Mouse (Mus musculus): Measurements from ENCODE around the gene Cyp4f17.
"Not testable (repeated sequence)": the region's sequence is repeated elsewhere in the genome, so short reads cannot be mapped to it uniquely, and the experiment has no call there.

Cyp4f17 gene

DNA sequence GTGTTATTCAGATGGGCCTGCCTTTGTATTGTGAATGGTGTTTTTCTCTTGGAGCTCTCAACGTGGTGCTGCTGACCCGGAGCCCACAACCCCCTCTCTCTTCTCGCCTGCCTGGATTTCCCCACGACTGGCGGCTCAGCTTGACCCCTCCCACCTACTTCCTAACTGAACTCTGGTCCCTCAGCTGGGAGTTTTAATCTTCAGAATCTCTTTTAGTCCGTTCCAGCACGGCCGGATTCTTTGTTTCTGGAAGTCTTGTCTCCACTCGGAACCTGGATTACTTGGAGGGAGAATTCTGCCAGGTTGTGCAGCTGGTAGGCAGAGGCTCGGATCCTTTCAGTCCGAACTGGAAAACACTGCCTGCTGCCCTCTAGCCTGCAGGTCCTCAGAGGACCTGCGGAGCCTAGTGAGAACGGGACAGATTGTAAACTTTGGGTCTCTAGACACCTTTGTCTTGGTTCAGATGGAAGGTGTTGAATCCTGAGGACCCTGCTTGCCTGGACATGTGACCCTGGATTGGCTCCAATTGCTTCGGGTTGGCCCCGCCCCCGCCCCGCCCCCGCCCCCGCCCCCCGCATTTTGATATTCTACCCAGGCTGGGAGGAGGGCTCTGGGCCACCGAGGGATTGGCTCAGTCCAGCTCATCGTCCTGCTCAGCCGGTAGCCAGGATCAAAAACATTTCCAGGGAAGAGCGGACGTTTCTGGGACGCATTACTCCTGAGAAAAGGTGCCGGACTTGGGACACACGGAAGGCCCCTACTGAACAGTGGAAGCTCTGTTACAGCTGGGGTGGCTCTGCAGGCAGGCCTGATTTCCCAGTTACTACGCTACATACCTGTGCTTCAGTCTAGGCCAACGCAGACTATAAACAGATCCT lies at the start of gene Cyp4f17:
Gene Cyp4f17 (plus strand): TSS at position 200 of the 878 bp plus-strand sequence.
- peak; percentile 65 for DNase-seq (ENCODE audit: low spot score)

DNA sequence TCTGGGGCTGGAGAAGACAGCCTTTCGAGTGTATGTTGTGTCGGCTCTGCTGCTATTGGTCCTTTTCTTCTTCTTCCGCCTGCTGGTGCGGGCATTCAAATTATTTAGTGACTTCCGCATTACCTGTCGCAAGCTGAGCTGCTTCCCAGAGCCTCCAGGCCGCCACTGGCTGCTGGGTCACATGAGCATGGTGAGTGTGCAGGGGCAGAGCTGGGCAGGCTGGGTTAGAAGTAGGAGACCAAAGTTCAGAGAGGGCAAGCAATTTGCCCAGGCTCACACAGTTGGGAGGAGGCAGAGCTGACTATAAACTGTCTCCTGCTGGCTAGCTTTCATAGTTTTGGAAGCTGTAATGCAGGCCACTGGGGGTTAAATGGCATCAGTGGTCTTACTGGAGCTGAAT lies 37.4 kb upstream of the Cyp4f17 start:
- no peak for DNase-seq (ENCODE audit: low spot score)

DNA sequence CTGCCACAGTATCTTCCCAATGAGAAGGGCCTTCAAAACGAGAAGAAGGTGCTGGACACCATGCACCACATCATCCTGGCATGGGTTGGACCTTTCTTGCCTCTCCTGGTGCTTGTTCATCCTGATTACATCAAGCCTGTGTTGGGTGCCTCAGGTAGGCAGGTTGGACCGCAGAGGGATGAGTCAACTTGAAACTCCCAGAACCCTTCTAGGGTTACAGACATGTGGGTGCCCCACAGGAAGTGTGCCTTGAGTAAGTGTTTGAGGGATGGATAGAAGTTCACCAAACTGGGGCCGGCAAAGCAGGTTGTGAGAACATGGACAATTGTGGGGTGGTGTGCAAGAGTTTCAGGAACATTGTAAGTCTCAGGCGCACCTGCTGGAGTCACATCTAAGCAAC lies 35.1 kb upstream of the Cyp4f17 start:
- no peak for DNase-seq (ENCODE audit: low spot score)

DNA sequence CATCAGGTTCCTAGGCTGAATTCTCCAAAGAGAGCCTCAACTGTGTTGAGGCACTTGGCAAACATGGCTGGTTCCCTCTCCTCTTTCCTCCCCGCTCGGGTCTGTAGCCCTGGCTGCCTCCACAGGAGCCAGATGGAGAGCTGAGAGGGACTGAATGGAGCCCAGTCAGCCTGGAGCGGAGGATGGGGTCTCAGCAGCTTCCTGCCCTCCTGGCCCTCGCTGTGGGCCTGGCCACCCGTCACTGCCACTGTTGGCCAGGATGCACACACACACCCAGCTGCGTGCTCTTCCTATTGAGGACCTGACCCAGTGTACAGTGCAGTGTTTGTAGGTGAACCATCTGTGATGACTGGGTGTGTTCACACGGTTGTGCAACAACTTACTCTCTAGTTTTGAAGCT lies 33.7 kb upstream of the Cyp4f17 start:
- DNase-seq (ENCODE audit: low spot score) = no peak

DNA sequence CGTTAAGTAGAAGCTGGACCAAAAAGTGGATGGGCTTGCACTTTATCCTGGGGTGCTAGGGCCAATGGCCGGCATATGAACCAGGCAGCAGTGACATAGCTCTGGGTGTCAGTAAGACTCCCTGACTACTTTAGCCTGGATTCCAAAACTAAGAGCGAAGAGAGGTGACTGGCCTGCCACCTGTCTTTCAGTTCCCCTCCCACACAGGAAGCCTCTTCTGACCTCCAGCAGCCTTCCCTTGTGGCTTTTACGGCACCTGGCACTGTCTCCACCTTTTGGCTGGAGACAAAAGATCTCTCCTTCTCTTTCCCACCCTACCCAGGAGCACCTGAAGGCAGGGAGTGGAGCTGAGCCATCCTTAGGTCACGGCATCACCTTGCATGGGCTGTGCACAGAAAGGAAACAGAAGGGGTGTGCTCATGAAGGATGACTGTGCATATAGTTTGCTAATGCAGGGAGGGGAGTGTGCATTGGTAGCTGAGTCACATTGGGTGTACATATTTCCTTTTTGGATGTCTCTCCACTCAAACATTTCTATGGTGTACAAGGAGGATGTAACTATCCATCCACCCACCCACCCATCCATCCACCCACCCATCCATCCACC lies 30.8 kb upstream of the Cyp4f17 start:
- no peak for DNase-seq (ENCODE audit: low spot score)

DNA sequence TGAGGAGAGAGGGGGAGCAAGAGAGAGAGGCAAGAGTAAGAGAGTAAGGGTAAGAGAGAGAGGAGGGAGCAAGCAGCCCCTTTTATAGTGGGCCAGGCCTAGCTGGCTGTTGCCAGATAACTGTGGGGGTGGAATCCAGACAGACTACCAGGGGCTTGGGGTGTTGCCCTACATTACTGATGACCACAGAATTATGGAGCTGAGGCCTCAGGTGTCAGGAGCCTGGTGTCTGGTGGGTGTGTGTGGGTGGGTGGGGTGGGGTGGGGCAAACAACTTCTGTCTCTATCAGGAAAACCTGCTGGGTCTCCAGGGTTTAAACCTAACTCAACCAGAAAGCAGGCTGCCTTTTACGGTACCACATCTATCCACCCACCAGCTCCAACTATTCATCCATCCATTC lies 28.6 kb upstream of the Cyp4f17 start:
- DNase-seq (ENCODE audit: low spot score) = no peak

DNA sequence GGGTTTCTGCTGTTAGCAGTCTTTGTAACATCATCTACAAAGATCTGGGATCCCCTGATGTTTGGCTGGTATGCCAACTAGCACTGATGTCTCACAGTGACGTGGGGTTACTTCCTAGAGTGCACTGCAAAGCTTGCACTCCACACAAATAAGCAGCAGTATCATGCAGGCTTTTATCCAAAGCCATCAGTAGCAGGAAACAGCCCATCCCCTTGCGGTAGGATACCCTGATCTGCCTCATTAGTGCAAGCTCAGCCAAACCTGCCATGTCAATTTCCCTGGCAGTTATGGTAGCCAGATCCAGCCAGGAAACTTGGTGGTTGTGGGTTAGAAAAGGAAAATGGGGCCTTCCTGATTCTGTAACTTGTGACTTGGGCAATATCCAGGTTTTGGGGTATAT lies 27.1 kb upstream of the Cyp4f17 start:
- DNase-seq (ENCODE audit: low spot score) = no peak

DNA sequence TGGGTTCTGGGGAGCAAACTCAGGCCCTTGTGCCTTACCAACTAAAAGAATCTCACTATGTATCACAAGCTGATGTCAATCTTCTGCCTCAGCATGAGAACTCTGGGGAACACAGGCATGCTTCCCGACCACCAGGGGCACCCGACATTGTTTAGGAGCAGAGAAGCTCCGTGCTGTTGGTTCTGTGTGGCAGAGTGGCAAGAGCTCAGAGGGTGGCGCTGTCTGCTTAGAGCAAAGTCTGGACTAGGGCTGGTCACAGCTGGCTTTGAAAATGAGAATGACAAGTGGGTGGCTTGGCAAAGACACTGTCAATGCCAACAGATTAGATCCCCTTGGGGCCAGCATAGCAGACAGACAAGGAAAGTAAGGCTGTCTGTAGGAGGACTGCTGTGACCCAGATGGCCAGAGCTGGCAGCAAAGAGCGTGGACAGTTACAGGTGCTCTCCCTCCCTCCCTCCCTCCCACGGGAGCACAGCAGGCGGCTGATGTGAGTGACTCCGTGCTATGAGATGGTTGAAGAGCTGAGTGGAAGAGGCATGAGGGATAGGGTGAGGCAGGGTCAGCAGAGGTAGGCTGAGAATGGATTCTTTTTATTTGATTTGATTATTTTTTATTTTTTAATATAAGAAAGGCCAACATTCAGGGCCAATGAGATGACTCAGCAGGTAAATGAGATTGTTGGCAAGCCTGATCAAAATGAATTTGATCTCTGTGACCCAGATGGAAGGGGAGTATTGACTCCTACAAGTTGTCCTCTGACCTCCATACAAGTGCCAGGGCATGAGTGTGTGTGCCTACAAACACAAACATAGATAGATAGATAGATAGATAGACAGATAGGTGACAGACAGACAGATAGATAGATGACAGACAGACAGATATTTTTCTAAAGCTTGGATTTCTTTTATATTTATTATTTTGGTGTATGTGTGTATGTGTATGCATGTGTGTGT lies 26.0 kb upstream of the Cyp4f17 start:
- peak; percentile 34 for DNase-seq (ENCODE audit: low spot score)

DNA sequence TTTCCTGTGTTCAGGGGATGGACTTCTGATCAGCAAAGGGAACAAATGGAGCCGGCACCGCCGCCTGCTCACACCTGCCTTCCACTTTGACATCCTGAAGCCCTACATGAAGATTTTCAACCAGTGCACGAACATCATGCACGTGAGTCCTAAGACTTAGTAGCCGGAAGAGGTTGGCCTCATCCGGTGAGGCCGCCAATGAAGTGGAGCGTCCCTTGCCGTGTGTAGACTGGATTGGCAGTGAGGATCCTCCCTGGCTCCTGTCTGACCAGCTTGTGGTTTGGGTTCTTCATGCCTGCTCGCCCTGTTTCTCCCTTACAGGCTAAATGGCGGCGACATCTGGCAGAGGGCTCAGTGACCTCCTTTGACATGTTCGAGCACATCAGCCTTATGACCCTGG lies 24.1 kb upstream of the Cyp4f17 start:
- no peak for DNase-seq (ENCODE audit: low spot score)

DNA sequence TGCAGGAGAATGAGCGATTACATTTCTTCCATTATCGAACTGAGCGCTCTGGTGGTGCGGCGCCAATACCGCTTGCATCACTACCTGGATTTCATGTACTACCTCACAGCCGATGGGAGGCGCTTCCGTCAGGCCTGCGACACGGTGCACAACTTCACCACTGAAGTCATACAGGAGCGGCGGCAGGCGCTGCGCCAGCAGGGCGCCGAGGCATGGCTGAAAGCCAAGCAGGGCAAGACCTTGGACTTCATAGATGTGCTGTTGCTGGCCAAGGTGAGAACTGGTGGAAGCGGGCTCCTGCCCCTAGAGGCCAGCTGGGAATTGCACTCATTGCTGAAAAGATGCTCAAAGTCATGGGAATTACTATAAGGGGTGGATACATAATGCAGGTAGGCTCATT lies 22.6 kb upstream of the Cyp4f17 start:
- peak; percentile 11 for DNase-seq (ENCODE audit: low spot score)

DNA sequence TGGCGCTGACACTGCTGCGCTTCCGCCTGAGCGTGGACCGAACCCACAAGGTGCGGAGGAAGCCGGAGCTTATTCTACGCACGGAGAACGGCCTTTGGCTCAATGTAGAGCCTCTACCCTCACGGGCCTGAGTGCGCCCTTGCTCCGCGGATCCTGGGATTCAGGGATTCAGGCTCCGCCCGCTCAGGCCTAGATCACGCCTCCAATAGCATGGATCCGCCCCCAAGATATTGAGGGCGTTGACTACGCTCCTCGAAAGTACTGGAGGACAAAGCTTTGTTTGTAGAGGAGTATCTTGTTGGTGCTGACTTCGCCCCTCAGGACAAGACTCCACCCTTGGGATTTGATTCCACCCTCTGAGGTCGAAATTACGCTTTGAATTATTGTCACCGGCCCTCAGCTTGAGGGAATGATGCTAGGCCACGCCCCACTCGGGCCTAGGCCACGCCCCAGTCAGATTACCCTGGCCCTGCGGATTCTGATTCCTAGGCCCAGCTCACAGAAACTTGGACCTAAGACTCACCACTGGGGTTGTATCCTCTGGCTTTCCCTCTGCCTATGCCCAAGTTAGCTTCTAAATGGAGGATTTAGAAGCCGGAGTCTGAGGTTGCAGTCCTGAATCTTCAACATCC lies 13.4 kb upstream of the Cyp4f17 start:
- DNase-seq (ENCODE audit: low spot score) = no peak

DNA sequence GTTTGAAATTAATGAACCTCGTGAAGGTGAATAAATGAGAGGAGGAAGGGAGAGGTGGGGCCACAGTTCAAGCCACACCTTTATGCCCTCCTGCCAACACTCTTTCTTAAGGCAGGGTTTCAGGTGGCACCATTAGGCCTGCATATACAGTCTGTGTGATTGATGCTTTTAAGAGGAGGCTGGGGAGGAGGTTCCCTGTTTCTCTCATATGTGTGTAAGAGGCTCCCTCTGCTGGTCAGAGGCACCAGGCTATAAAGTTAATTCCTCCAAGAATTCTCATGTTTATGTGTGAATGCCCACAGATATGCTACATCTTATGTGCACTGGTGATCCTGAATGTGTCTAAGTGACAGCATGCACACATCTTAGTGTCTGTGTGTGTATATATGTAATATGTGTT lies 11.2 kb upstream of the Cyp4f17 start:
- DNase-seq (ENCODE audit: low spot score) = peak; percentile 80

DNA sequence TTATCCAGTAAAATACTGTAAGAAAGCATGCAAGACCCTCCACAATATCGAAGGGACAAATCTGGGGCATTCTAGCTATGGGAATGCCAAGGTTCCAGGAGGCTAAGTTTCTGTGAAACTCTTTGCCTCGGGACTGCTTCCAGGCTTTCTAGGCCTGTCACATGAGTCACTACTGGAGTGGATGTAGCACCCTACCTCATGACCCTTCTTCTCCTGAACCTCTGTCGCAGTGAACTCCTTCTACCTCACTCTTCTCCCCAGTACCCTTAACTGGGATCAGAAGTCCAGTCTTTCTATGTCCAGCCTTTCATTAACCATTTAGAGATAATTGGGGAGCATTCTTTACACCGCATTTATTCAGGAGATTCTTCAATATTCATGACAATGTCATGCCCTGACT lies 5.3 kb upstream of the Cyp4f17 start:
- not testable (repeated sequence) for DNase-seq (ENCODE audit: low spot score)

DNA sequence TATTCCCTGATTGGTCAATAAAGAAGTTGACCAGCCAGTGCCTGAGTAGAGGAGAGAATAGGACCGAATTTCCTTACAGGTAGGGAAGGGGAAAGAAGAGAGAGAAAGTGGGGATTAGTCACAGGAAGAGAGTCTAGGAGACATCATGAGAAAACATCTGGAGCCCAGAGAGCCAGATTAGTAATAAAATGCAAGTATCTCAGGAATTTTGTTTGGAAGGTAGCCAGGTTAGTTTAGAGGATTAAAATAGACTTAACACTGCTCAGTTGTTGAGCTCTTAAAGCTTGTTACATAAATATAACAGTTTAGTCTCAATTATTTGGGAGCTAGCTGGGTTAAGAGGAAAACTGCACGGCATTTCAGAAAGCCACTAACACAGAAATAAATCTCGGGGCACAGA lies 4.8 kb upstream of the Cyp4f17 start:
- DNase-seq (ENCODE audit: low spot score) = no peak

DNA sequence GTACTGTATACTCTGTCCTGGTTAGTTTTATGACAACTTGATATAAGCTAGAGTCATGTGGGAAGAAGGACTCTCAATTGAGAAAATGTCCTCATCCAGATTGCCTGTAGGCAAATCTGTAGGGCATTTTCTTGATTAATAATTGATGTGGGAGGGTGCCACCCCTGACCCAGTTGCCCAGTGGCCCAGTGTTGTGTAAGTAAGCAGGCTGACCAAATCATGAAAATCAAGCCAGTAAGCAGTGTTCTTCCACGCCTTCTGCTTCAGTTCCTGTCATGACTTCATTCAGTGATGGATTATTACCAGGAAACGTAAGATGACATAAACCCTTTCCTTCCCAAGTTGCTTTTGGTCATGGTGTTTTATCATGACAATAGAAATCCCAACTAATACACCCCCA lies 2.7 kb upstream of the Cyp4f17 start:
- no peak for DNase-seq (ENCODE audit: low spot score)

DNA sequence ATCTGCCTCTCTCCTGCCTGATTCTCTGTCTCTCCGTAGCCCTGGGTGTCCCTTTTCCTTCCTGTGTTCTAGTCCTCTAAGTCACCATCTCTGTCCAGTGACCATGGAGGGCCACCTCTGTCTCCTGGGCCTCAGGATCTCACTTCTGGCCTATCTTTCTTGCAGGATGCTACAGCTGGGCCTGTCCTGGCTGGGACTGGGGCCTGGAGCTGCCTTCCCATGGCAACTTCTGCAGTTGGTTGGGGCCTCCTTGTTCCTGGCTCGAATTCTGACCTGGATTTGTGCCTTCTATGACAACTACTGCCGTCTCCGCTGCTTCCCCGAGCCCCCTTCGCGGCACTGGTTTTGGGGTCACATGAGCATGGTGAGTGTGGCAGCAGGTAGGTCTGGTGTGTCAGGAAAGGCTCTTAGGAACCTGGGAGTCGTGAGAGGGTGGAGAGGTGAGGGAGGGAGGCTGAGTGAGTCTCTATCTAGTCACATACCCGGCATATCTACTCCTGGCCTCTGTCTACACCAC lies 937 bp downstream of the Cyp4f17 start:
- peak; percentile 32 for DNase-seq (ENCODE audit: low spot score)

DNA sequence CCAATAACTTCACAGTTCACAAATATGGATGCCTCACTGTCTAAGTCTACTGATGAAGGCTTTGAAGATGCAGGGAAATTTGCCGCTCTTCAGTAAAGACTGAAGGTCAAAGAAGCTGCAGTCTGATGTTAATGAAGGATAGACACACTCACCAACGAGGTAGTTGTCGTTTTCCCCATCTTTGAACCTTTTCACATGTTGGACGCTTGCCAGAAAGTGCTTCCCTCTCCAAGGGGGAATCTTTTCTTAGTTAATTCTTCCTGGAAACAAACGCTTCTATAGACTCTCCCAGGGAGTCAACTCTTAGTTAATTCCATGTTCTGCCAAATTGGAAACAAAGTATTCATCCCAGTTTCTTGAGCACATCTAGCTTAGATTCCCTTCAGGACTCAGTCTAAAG lies 10.3 kb downstream of the Cyp4f17 start:
- DNase-seq (ENCODE audit: low spot score) = no peak

DNA sequence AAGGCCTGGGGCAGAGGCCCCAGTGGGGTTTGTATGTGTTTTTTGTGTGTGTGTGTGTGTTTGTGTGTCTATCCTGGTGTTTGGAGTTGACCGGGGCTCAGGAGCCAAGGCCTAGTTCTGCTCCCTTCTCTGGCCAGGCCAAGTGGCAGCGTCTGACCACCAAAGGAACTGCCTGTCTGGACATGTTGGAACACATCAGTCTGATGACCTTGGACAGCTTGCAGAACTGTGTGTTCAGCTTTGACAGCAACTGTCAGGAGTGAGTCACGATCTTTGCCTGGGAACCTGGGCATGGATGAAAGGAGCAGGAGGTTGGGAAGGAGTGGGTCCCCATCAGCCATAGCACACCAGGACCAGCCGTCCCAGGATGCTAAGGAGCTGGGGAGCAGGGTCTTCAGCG lies 16.1 kb downstream of the Cyp4f17 start:
- no peak for DNase-seq (ENCODE audit: low spot score)

DNA sequence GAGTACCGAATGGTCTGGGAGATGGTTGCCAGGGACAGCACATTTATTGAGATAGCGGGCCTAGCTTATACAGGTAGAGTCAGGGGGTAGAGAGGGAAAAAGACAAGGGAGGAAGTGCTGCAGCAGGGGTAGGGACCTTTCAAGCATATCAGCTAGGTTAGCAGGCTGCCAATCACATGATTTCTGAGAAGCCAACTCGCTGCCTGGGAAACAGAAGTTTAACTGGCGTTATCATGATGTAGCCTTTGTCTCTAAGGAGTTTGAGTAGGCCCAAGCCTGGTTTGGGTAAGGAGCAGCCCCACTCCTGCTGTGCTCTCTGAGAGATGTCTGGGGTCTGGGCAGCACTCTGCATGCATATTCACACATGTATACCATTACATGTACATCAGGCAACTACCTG lies 16.5 kb downstream of the Cyp4f17 start:
- DNase-seq (ENCODE audit: low spot score) = no peak

DNA sequence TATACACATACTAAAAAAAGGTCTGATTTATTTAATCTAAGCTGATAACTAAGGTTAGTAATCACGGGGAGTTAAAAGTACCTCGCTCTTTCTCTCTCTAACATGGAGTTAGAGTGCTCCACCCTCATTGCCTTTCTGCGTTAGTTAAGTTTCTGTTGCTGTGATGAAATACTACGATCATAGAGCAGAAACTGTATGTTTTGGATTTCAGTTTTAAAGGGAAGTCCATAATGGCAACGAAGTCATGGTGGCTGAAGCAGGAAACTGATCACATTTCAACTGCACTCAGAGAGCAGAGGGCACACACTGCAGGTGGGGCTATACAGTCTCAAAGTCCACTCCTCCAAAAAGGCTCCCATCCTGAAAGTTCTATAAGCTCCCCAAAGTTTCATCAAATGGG lies 17.0 kb downstream of the Cyp4f17 start:
- no peak for DNase-seq (ENCODE audit: low spot score)

DNA sequence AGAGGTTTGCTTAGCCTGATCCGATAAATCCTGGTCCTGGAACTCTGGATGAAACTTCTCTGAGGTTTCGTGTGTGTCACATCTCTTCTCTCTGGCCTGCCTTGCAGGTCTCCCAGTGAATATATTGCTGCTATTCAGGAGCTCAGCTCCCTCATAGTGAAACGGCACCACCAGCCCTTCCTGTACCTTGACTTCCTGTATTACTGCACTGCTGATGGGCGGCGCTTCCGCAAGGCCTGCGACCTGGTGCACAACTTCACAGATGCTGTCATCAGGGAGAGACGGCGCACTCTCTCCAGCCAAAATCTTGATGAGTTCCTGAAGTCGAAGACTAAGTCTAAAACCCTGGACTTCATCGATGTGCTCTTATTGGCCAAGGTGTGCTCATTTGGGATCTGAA lies 18.0 kb downstream of the Cyp4f17 start:
- DNase-seq (ENCODE audit: low spot score) = no peak

DNA sequence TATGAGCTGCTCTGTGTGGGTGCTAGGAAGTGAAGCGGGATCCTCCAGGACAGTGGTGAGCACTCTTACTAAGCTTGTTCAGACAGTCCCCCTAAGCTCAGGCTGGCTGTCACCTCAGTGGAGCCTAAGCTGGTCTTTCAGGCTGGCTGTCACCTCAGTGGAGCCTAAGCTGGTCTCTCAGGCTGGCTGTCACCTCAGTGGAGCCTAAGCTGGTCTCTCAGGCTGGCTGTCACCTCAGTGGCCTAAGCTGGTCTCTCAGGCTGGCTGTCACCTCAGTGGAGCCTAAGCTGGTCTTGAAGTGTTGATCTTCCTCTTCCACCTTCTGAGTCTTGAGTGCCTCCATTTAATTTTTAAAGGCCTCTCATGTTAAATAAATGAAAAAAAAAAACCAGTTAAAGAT lies 20.5 kb downstream of the Cyp4f17 start:
- not testable (repeated sequence) for DNase-seq (ENCODE audit: low spot score)
